Mouse (Mus musculus) neural tube, embryonic 13.5 days (tissue): ENCODE measurements at regions not wholly inside any gene's neighbourhood (a gene's known extent, or its start where the extent isn't known, plus 50 kb on each side); places are given as distances from the start of the nearest gene placed in this dataset.

Experiments
- ATAC-seq: fragments of 200-750 bp; cut with Nextera tagmentation; 2 replicates; pipeline ENCODE4 v1.8.0; 2017; ENCODE audit warnings: low read depth, mild to moderate bottlenecking, moderate TSS enrichment, moderate library complexity
- H3K27ac ChIP-seq: fragments of 300-500 bp; sonication (generic); replicated peaks from 2 replicates; pipeline ENCODE4 v1.5.1; 2015; ENCODE audit warnings: moderate library complexity, mild to moderate bottlenecking, inconsistent platforms
- H3K27me3 ChIP-seq: fragments of 300-500 bp; sonication (generic); 2 replicates; pipeline ENCODE4 v1.6.1; 2015; ENCODE audit warnings: mild to moderate bottlenecking, inconsistent platforms
- H3K36me3 ChIP-seq: fragments of 300-500 bp; sonication (generic); 2 replicates; pipeline ENCODE4 v1.6.1; 2015; ENCODE audit warnings: mild to moderate bottlenecking, inconsistent platforms
- H3K4me1 ChIP-seq: fragments of 300-500 bp; sonication (generic); replicated peaks from 2 replicates; pipeline ENCODE4 v1.6.1; 2015; ENCODE audit warnings: inconsistent platforms
- H3K4me2 ChIP-seq: fragments of 300-500 bp; sonication (generic); 2 replicates; pipeline ENCODE4 v1.6.1; 2015; ENCODE audit warnings: inconsistent platforms, mild to moderate bottlenecking, moderate library complexity
- H3K4me3 ChIP-seq: fragments of 300-500 bp; sonication (generic); 2 replicates; pipeline ENCODE4 v1.5.1; 2015; ENCODE audit warnings: mild to moderate bottlenecking, inconsistent platforms
- H3K9ac ChIP-seq: fragments of 300-500 bp; sonication (generic); 2 replicates; pipeline ENCODE4 v1.6.1; 2015; ENCODE audit warnings: moderate library complexity, mild to moderate bottlenecking, inconsistent platforms
- H3K9me3 ChIP-seq: fragments of 300-500 bp; sonication (generic); 2 replicates; pipeline ENCODE4 v1.6.1; 2016; ENCODE audit warnings: inconsistent platforms
- WGBS: fragments of 180-500 bp; shearing (Covaris S2); methylation state at CpG from one replicate; pipeline ENCODE4 v1.1.7; 2015; 5-methylcytosine and 5-hydroxymethylcytosine counted together

DNA sequence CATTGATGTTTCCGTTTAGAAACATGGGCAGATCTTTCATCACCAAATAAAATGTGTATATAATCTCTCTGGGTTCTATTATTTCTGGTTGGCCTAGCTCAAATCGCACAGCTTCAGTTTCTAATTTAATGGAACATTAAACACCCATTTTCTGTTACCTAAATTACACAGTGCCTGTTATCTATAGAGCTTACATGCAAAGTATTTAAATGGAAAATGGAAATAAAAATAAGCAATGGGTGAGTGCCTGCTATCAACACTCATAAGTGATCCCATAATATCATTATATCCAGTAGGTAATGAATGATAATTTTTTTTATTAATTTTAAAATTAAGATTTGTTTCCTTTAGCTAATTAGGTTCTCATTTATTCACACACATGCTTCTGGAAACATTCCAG lies 515.9 kb downstream of the Kif20b start:
- Histone ChIP-seq H3K4me3 (no peak overlapping the region), H3K9ac (no peak overlapping the region), H3K4me1 (no peaks in the 10 kb centered on the region), H3K4me2 (no peak overlapping the region), H3K9me3 (no peaks in the 10 kb centered on the region), H3K27me3 (no peaks in the 10 kb centered on the region), H3K27ac (no peak overlapping the region), H3K36me3 (no peaks in the 10 kb centered on the region)
- peak; percentile 61; the same call in 1 of the 2 replicates for ATAC-seq
- 58% methylated on average over 2 of the region's 2 CpGs for WGBS
